23 mouse cellular contexts compared by ENCODE assay signal in the genomic region with DNA sequence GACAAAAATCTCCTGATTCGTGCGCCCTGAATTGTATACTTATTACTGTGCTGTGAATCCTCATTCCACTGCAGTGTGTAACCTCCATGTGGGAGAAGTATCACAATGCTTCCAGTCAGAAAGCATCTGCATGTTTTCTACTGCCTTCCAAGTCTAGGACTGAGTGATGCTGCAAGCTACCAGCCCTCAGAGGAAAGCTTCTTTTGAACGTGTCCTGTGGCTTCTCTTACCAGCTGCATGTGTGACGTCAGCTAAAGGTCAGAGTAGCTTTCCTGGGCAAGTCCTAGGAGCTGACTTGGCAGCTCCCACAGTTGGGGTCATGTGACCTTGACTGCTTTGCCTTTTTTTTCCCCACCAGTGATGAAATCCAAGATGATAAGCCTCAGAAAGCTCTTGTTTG.
DNase-seq lines count a peak whose midpoint lies in the region; TF ChIP-seq lines count a peak whose summit lies in the region.
"Had no signal": no experiment of that assay in that cellular context is flagged by ENCODE, and none has a peak within 500 bp of the region (broad histone marks: within the 10 kb centered on the region; RNA-seq: fewer than 3 reads in every experiment).

No protein-coding gene starts in this region.

- H3ac ChIP-seq in C2C12 (ENCODE audit: control insufficient read depth, insufficient read length, low read depth), result no peak overlapping the region

- peak; percentile 12 for DNase-seq in embryo, embryonic 10 days (ENCODE audit: low spot score)
- no peak for DNase-seq in embryo, embryonic 11 days
- peak; percentile 40 to 65 for DNase-seq in kidney, postnatal 36 days
- DNase-seq in kidney, adult 18-20 months, result no peak
- no peak for DNase-seq in cerebellum, adult 9-10 months
- no peak for DNase-seq in forebrain, embryonic 10.5 days (ENCODE audit: extremely low spot score, low spot score)
- DNase-seq: adrenal gland, postnatal 25 days; B cell, adult 2 months; cerebellum, adult 11 months; cerebellum, postnatal 14 days; heart, postnatal 14 days; layer of hippocampus, postnatal 36 days had no signal

- H3K4me3 ChIP-seq in C2C12 (ENCODE audit: insufficient read depth, poor library complexity, severe bottlenecking), result no peak overlapping the region
- no peak overlapping the region for H3K4me3 ChIP-seq in embryonic fibroblast, embryonic 13.5 days (ENCODE audit: insufficient read depth, low read length)
- no peak overlapping the region for H3K4me3 ChIP-seq in forebrain, embryonic 10.5 days
- H3K4me3 ChIP-seq: embryonic facial prominence, embryonic 15.5 days; heart, embryonic 12.5 days; hindbrain, embryonic 12.5 days; limb, embryonic 12.5 days; lung, embryonic 15.5 days; neural tube, embryonic 15.5 days had no signal

- TF ChIP-seq POLR2A in embryonic fibroblast, embryonic 13.5 days (IDR thresholded peaks at IDR 0.05; ENCODE audit: low read depth, low read length), result no peak

- H3K27me3 ChIP-seq in C2C12 (ENCODE audit: control insufficient read depth, insufficient read depth, insufficient read length), result no peaks in the 10 kb centered on the region
- no peaks in the 10 kb centered on the region for H3K27me3 ChIP-seq in forebrain, embryonic 10.5 days (ENCODE audit: poor library complexity, severe bottlenecking)
- H3K27me3 ChIP-seq: embryonic facial prominence, embryonic 15.5 days; heart, embryonic 12.5 days; hindbrain, embryonic 12.5 days; limb, embryonic 12.5 days; lung, embryonic 15.5 days; neural tube, embryonic 15.5 days had no signal

- H3K36me3 ChIP-seq in C2C12 (ENCODE audit: control insufficient read depth, insufficient read depth), result no peaks in the 10 kb centered on the region
- H3K36me3 ChIP-seq in forebrain, embryonic 10.5 days (replicated peaks), result no peaks in the 10 kb centered on the region
- H3K36me3 ChIP-seq: embryonic facial prominence, embryonic 15.5 days; heart, embryonic 12.5 days; hindbrain, embryonic 12.5 days; limb, embryonic 12.5 days; lung, embryonic 15.5 days; neural tube, embryonic 15.5 days had no signal

- peaks cover 8% of the 10 kb centered on the region for H3K4me1 ChIP-seq in embryonic fibroblast, embryonic 13.5 days (ENCODE audit: control insufficient read depth, insufficient read depth, low read length)
- H3K4me1 ChIP-seq in forebrain, embryonic 10.5 days, result peaks cover 9% of the 10 kb centered on the region; the same call in 1 of the 2 replicates
- H3K4me1 ChIP-seq: embryonic facial prominence, embryonic 15.5 days; limb, embryonic 12.5 days; lung, embryonic 15.5 days had no signal

- TF ChIP-seq CTCF in C2C12 (IDR thresholded peaks at IDR 0.05; ENCODE audit: control insufficient read depth, insufficient read depth, insufficient read length), result no peak
- TF ChIP-seq CTCF in embryonic fibroblast, embryonic 13.5 days (IDR thresholded peaks at IDR 0.05; ENCODE audit: borderline replicate concordance, insufficient read depth, low read length), result no peak

- 69% methylated on average over 4 of the region's 4 CpGs for WGBS in forebrain, embryonic 10.5 days

- H3K79me3 ChIP-seq in C2C12 (ENCODE audit: low read depth), result no peaks in the 10 kb centered on the region

- H3K27ac ChIP-seq in embryonic fibroblast, embryonic 13.5 days (ENCODE audit: insufficient read depth, low read length), result peak overlapping the region; percentile 22; the same call in 1 of the 2 replicates
- H3K27ac ChIP-seq in forebrain, embryonic 10.5 days, result no peak overlapping the region
- H3K27ac ChIP-seq: embryonic facial prominence, embryonic 15.5 days; hindbrain, embryonic 12.5 days; limb, embryonic 12.5 days; liver, embryonic 14.5 days; lung, embryonic 15.5 days; macrophage; neural tube, embryonic 15.5 days; stomach, postnatal 0 days had no signal

- no peaks in the 10 kb centered on the region for H3K9me3 ChIP-seq in forebrain, embryonic 10.5 days
- H3K9me3 ChIP-seq: embryonic facial prominence, embryonic 15.5 days; heart, embryonic 12.5 days; hindbrain, embryonic 12.5 days; limb, embryonic 12.5 days; lung, embryonic 15.5 days; neural tube, embryonic 15.5 days had no signal

- no peaks in the 10 kb centered on the region for H3K79me2 ChIP-seq in C2C12 (ENCODE audit: control insufficient read depth, insufficient read depth)

TF ChIP-seq in C2C12, 6 proteins besides CTCF, POLR2A, EP300 and RAD21:
- peak; percentile 40 for TF ChIP-seq USF1 (IDR thresholded peaks at IDR 0.05; ENCODE audit: low read depth)
- no peak for TF ChIP-seq FOSL1 (IDR thresholded peaks at IDR 0.05; ENCODE audit: insufficient read depth, low read length, poor library complexity, severe bottlenecking)

Comparison
In these comparisons a context has a peak if more than half of its experiments do, and no peak if none do; other contexts are left out.
1. DNase-seq: peak in embryo, embryonic 10 days (single experiment) and kidney, postnatal 36 days (2 of 2); none in embryo, embryonic 11 days (single experiment), kidney, adult 18-20 months (single experiment), cerebellum, adult 9-10 months (single experiment) and forebrain, embryonic 10.5 days (single experiment).